Mouse (Mus musculus): Measurements from ENCODE around the gene Chd1. TPM values are rescaled to one million over a fixed set of nuclear protein-coding genes. Genes with fewer than 3 reads are reported as not detected.

Chd1 gene
- polyA plus RNA-seq, 1 experiment: 9.0 TPM

DNA sequence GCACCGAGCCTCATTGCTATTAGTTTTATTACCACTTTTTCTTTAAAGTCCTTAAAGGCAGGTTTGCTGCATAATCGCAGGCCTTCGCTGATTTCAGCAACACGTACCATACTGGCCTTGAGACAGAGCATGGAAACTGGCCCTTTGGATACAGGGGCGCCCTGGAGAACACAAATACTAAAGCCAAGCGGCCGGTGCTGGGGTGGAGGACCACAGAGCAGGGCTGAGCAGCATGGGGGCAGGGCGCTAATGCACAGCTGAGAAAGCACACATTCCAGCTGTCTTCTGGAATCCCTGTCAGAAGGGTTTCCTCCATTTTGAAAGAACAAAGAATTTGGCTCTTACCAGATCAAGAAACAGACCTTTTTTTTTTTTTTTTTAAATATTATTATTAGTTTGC, 113.6 kb downstream of the Chd1 start:
- H3K9me3 ChIP-seq: no peaks in the 10 kb centered on the region
- no peak overlapping the region for H3K4me3 ChIP-seq (replicated peaks)
- TF ChIP-seq FLI1 (IDR thresholded peaks at IDR 0.05; ENCODE audit: low read length): no peak
- no peak for TF ChIP-seq GATA1 (IDR thresholded peaks at IDR 0.05; ENCODE audit: borderline replicate concordance, low read length)
- H3K36me3 ChIP-seq (replicated peaks; ENCODE audit: low read length): no peaks in the 10 kb centered on the region
- peaks cover 14% of the 10 kb centered on the region for H3K27me3 ChIP-seq (replicated peaks)
- H3K4me1 ChIP-seq: no peaks in the 10 kb centered on the region

- peaks cover 30% of the 10 kb centered on the region for H3K27me3 ChIP-seq (replicated peaks)
- no peaks in the 10 kb centered on the region for H3K36me3 ChIP-seq (replicated peaks; ENCODE audit: low read length)
- H3K4me3 ChIP-seq (replicated peaks): no peak overlapping the region
- H3K4me1 ChIP-seq: no peaks in the 10 kb centered on the region; the same call in 1 of the 2 replicates
- peaks cover 7% of the 10 kb centered on the region for H3K9me3 ChIP-seq
- TF ChIP-seq GATA1 (IDR thresholded peaks at IDR 0.05; ENCODE audit: borderline replicate concordance, low read length) (no peak), FLI1 (IDR thresholded peaks at IDR 0.05; ENCODE audit: low read length) (no peak)
Measured at GRCm38 (mm10) chr17:15820146-15820545, 115.4 kb downstream of the Chd1 start.

GRCm38 (mm10) chr17:15820761-15821160, 116.0 kb downstream of the Chd1 start:
- H3K27me3 ChIP-seq (replicated peaks): peaks cover 36% of the 10 kb centered on the region
- H3K4me1 ChIP-seq: peaks cover 6% of the 10 kb centered on the region
- no peaks in the 10 kb centered on the region for H3K36me3 ChIP-seq (replicated peaks; ENCODE audit: low read length)
- H3K9me3 ChIP-seq: peaks cover 7% of the 10 kb centered on the region
- H3K4me3 ChIP-seq (replicated peaks): no peak overlapping the region
- TF ChIP-seq GATA1 (IDR thresholded peaks at IDR 0.05; ENCODE audit: borderline replicate concordance, low read length) (no peak), FLI1 (IDR thresholded peaks at IDR 0.05; ENCODE audit: low read length) (no peak)

DNA sequence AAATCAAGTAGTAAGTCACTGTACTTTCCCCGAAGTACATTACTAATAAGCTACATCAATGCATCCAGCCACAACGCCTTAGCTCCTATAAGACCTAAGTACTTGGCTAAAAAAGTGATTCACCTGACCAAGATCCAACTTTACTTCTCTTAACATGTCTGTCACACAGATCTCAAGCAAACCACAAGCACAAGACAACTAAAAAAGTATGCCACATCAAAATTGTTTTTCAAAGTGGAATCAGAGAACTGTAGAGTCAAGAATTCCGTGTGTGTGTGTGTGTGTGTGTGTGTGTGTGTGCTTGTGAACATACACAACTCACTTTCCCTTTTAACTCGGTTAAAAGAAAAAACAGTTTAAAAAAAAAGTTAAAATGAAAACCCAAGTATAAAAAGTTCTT, 116.9 kb downstream of the Chd1 start:
- no peak overlapping the region for H3K4me3 ChIP-seq (replicated peaks)

More for the DNA sequence above, 116.9 kb downstream of the Chd1 start:
- peaks cover 14% of the 10 kb centered on the region for H3K9me3 ChIP-seq
- H3K4me1 ChIP-seq: peaks cover 15% of the 10 kb centered on the region
- no peaks in the 10 kb centered on the region for H3K36me3 ChIP-seq (replicated peaks; ENCODE audit: low read length)
- H3K27me3 ChIP-seq (replicated peaks): peaks cover 46% of the 10 kb centered on the region
- no peak for TF ChIP-seq FLI1 (IDR thresholded peaks at IDR 0.05; ENCODE audit: low read length)
- no peak for TF ChIP-seq GATA1 (IDR thresholded peaks at IDR 0.05; ENCODE audit: borderline replicate concordance, low read length)

Other genes with a start within 250 kb of the Chd1 start
- gene Psmb1, start 205.2 kb upstream of the Chd1 start, polyA plus RNA-seq (2012; ENCODE audit: insufficient read depth, low replicate concordance): 9.4 and 35.6 TPM in 2 replicates
- 0.92 and 1.4 TPM in 2 replicates for gene Tbp, start 205.1 kb upstream of the Chd1 start, polyA plus RNA-seq (2012; ENCODE audit: insufficient read depth, low replicate concordance)
- 33.3 and 52.6 TPM in 2 replicates for gene Pdcd2, start 177.7 kb upstream of the Chd1 start, polyA plus RNA-seq (2012; ENCODE audit: insufficient read depth, low replicate concordance)
- gene Prdm9, start 140.6 kb upstream of the Chd1 start, polyA plus RNA-seq (2012; ENCODE audit: insufficient read depth, low replicate concordance): 0.18 TPM in 1 of 2 replicates, not detected in the other
- 0.28 TPM in 1 of 2 replicates, not detected in the other for gene Rgmb, start 126.1 kb downstream of the Chd1 start, polyA plus RNA-seq (2012; ENCODE audit: insufficient read depth, low replicate concordance)

Data from megakaryocyte, embryonic 14.5 days (primary cell).